Mouse (Mus musculus): ENCODE data around the gene Bzw2. TPM values are rescaled to one million over a fixed set of nuclear protein-coding genes. Genes with fewer than 3 reads are reported as not detected.

Bzw2 gene
- polyA plus RNA-seq, 1 experiment from 2014 or later: 225 TPM

DNA sequence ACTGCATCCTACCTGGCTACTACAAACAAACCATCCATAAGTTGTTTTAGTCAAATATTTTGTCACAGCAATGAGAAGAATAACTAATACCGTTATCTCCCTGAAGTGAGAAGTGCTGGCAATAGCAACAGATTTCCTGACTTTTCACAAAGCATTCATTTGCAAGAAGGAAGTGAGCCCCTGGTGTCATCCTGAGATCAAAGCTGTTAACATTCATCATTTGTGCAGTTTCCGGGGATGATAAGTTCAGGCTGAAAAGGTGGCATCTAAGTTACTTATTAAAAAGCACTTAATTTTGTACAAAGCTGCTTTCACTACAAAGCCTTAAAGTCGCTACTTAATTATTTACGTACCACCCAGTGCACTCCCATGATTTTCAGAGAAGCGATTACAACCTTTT is 85.0 kb downstream of the Bzw2 start:
- Histone ChIP-seq H3K4me3 (ENCODE audit: control insufficient read depth in 1 of 2, insufficient read depth in 1 of 2, low read depth in 1 of 2, low read length in 2 of 2) (no peak overlapping the region), H3K4me2 (ENCODE audit: low read length) (no peak overlapping the region), H3K27ac (replicated peaks in 1 of 2; ENCODE audit: control insufficient read depth in 1 of 2, insufficient read depth in 1 of 2, low read depth in 2 of 2, low read length in 2 of 2) (no peak overlapping the region), H3K36me3 (ENCODE audit: control insufficient read depth, insufficient read depth, low read length) (no peaks in the 10 kb centered on the region), H3K9me3 (ENCODE audit: control insufficient read depth, low read length) (no peaks in the 10 kb centered on the region), H3K4me1 (ENCODE audit: control insufficient read depth in 2 of 2, insufficient read depth in 2 of 2, low read length in 2 of 2) (peaks cover 0 to 7% of the 10 kb centered on the region in 2 experiments; a peak in 1 of 4 replicates), H3K9ac (ENCODE audit: low read length) (no peak overlapping the region), H3K27me3 (ENCODE audit: control insufficient read depth, insufficient read depth, low read length) (no peaks in the 10 kb centered on the region)
- ATAC-seq (ENCODE audit: insufficient number of reproducible peaks, insufficient read depth, low FRiP score, low read depth): no peak
- 36% methylated on average over 5 of the region's 5 CpGs for WGBS

DNA sequence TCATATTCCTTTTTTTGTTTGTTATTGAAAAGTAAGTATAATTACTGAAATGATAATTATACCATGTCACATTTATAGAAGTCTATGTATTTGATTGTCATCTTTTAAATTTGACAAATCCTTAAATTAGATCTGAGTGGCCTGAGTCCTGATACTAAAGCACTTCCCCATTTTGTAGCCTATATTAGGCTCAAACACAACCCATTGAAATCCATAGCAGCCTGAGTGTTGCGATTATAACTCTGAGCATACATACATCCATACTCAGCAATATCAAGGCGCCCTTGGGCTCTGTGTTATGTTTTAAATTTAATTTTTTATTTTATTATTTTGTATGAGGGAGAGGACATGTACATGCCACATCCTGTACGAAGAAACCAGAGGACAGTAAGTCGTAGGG is 87.6 kb downstream of the Bzw2 start:
- WGBS: 84% methylated on average over 4 of the region's 4 CpGs
- Histone ChIP-seq H3K27ac (replicated peaks in 1 of 2; ENCODE audit: control insufficient read depth in 1 of 2, insufficient read depth in 1 of 2, low read depth in 2 of 2, low read length in 2 of 2) (no peak overlapping the region), H3K4me1 (ENCODE audit: control insufficient read depth in 2 of 2, insufficient read depth in 2 of 2, low read length in 2 of 2) (peaks cover 0 to 7% of the 10 kb centered on the region in 2 experiments; a peak in 1 of 4 replicates), H3K9ac (ENCODE audit: low read length) (no peak overlapping the region), H3K36me3 (ENCODE audit: control insufficient read depth, insufficient read depth, low read length) (no peaks in the 10 kb centered on the region), H3K27me3 (ENCODE audit: control insufficient read depth, insufficient read depth, low read length) (no peaks in the 10 kb centered on the region), H3K9me3 (ENCODE audit: control insufficient read depth, low read length) (no peaks in the 10 kb centered on the region), H3K4me2 (ENCODE audit: low read length) (no peak overlapping the region), H3K4me3 (ENCODE audit: control insufficient read depth in 1 of 2, insufficient read depth in 1 of 2, low read depth in 1 of 2, low read length in 2 of 2) (no peak overlapping the region)
- no peak for ATAC-seq (ENCODE audit: insufficient number of reproducible peaks, insufficient read depth, low FRiP score, low read depth)

DNA sequence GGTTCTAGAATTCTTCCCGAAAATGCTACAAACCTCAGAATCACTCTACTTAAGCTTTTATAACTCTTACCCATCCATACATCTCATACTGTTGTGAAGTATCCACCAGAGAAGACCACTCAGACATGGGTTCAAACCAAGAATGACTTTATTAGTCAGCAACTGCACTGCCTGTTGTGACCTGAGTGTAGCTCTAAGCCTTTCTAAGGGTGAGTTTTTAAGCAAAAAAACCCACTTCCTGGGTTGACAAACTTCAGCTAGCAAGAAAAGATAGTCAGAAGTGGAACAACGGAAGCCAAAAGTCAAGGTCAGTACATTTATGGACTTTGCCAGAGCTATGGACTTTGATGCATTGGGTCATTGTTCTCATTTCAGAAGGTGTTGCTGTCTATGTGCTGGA is 90.3 kb downstream of the Bzw2 start:
- Histone ChIP-seq H3K4me3 (ENCODE audit: control insufficient read depth in 1 of 2, insufficient read depth in 1 of 2, low read depth in 1 of 2, low read length in 2 of 2) (no peak overlapping the region), H3K36me3 (ENCODE audit: control insufficient read depth, insufficient read depth, low read length) (no peaks in the 10 kb centered on the region), H3K27me3 (ENCODE audit: control insufficient read depth, insufficient read depth, low read length) (no peaks in the 10 kb centered on the region), H3K9me3 (ENCODE audit: control insufficient read depth, low read length) (0 out of 2 replicates have a peak, but pooled peaks cover 5% of the 10 kb centered on the region), H3K27ac (replicated peaks in 1 of 2; ENCODE audit: control insufficient read depth in 1 of 2, insufficient read depth in 1 of 2, low read depth in 2 of 2, low read length in 2 of 2) (no peak overlapping the region), H3K4me2 (ENCODE audit: low read length) (no peak overlapping the region), H3K9ac (ENCODE audit: low read length) (no peak overlapping the region), H3K4me1 (ENCODE audit: control insufficient read depth in 2 of 2, insufficient read depth in 2 of 2, low read length in 2 of 2) (peaks cover 0 to under 1% of the 10 kb centered on the region in 2 experiments; a peak in 1 of 4 replicates)
- 86% methylated on average over 2 of the region's 2 CpGs for WGBS
- no peak for ATAC-seq (ENCODE audit: insufficient number of reproducible peaks, insufficient read depth, low FRiP score, low read depth)

DNA sequence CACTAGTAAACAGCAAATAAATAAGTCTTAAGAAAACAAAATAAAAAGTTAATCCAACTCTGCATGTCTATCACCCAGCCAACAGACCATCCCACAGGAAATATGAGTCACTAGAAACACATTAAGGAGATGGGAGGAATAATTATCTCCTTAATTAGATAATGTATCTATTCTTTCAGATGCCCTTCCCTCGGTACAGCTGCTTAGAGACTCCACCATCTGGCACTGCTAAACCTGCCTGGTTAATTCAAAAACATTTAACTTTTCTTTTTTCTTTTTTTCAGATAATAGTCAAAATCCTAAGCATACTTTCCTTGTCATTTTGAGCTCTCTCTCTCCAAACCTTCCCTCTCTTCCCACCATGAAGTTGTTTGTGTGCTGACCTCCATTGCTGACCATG is 92.0 kb downstream of the Bzw2 start:
- no peak for ATAC-seq (ENCODE audit: insufficient number of reproducible peaks, insufficient read depth, low FRiP score, low read depth)
- Histone ChIP-seq H3K36me3 (ENCODE audit: control insufficient read depth, insufficient read depth, low read length) (no peaks in the 10 kb centered on the region), H3K27me3 (ENCODE audit: control insufficient read depth, insufficient read depth, low read length) (no peaks in the 10 kb centered on the region)

DNA sequence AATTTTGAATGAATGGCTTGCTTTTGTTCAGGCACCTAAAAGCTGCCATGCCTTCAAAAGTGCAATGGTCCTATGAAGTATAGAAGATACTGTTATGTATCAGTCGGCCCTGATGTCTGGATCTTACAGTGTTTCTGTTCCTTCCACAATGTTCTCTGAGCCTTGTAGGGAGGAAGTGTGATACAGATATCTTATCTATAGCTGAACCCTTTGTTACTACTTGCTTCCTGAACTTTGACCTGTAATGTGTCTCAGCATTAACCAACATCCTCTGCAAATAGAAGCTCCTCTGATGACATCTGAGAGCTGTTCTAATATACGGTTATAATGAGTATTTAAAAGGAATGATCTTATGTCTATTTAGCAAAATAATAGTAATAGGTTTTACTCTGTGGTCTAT is 100.2 kb downstream of the Bzw2 start:
- Histone ChIP-seq H3K9me3 (ENCODE audit: control insufficient read depth, low read length) (no peaks in the 10 kb centered on the region), H3K4me1 (ENCODE audit: control insufficient read depth in 2 of 2, insufficient read depth in 2 of 2, low read length in 2 of 2) (no peaks in the 10 kb centered on the region), H3K4me2 (ENCODE audit: low read length) (no peak overlapping the region), H3K27ac (replicated peaks in 1 of 2; ENCODE audit: control insufficient read depth in 1 of 2, insufficient read depth in 1 of 2, low read depth in 2 of 2, low read length in 2 of 2) (no peak overlapping the region), H3K4me3 (ENCODE audit: control insufficient read depth in 1 of 2, insufficient read depth in 1 of 2, low read depth in 1 of 2, low read length in 2 of 2) (no peak overlapping the region), H3K9ac (ENCODE audit: low read length) (no peak overlapping the region), H3K36me3 (ENCODE audit: control insufficient read depth, insufficient read depth, low read length) (no peaks in the 10 kb centered on the region), H3K27me3 (ENCODE audit: control insufficient read depth, insufficient read depth, low read length) (no peaks in the 10 kb centered on the region)
- 38% methylated on average over 2 of the region's 2 CpGs for WGBS
- ATAC-seq (ENCODE audit: insufficient number of reproducible peaks, insufficient read depth, low FRiP score, low read depth): no peak

More for the DNA sequence above, 92.0 kb downstream of the Bzw2 start:
- no peak overlapping the region for H3K27ac ChIP-seq (replicated peaks in 1 of 2; ENCODE audit: control insufficient read depth in 1 of 2, insufficient read depth in 1 of 2, low read depth in 2 of 2, low read length in 2 of 2)
- no peak overlapping the region for H3K4me3 ChIP-seq (ENCODE audit: control insufficient read depth in 1 of 2, insufficient read depth in 1 of 2, low read depth in 1 of 2, low read length in 2 of 2)
- H3K9me3 ChIP-seq (ENCODE audit: control insufficient read depth, low read length): 0 out of 2 replicates have a peak, but pooled peaks cover 5% of the 10 kb centered on the region
- 64% methylated on average over 1 of the region's 1 CpGs for WGBS
- no peaks in the 10 kb centered on the region for H3K4me1 ChIP-seq (ENCODE audit: control insufficient read depth in 2 of 2, insufficient read depth in 2 of 2, low read length in 2 of 2)
- no peak overlapping the region for H3K9ac ChIP-seq (ENCODE audit: low read length)
- H3K4me2 ChIP-seq (ENCODE audit: low read length): no peak overlapping the region

DNA sequence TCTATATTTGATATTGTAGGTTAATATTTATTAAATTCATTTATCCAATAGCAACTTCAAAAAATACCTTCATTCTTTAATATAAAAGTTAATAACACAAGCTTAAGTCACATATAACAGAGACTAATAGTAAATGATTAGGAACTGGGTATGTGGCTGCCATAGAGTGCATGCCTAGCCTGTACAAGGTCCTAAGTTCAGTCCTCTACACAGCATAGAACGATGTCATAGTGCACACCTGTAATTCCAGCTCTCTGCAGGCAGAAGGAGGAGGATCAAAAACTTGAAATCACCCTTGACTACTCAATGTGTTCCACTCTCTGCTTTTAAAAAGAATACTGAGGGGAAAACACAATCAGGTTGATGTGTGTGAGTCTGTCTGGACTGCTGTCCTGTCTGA is 107.6 kb downstream of the Bzw2 start:
- H3K9ac ChIP-seq (ENCODE audit: low read length): no peak overlapping the region
- peaks cover 0 to 5% of the 10 kb centered on the region in 2 experiments; a peak in 1 of 4 replicates for H3K4me1 ChIP-seq (ENCODE audit: control insufficient read depth in 2 of 2, insufficient read depth in 2 of 2, low read length in 2 of 2)
- H3K9me3 ChIP-seq (ENCODE audit: control insufficient read depth, low read length): no peaks in the 10 kb centered on the region
- 83% methylated on average over 1 of the region's 1 CpGs for WGBS
- H3K4me2 ChIP-seq (ENCODE audit: low read length): no peak overlapping the region
- H3K27ac ChIP-seq (replicated peaks in 1 of 2; ENCODE audit: control insufficient read depth in 1 of 2, insufficient read depth in 1 of 2, low read depth in 2 of 2, low read length in 2 of 2): no peak overlapping the region
- no peaks in the 10 kb centered on the region for H3K36me3 ChIP-seq (ENCODE audit: control insufficient read depth, insufficient read depth, low read length)
- ATAC-seq (ENCODE audit: insufficient number of reproducible peaks, insufficient read depth, low FRiP score, low read depth): no peak
- no peak overlapping the region for H3K4me3 ChIP-seq (ENCODE audit: control insufficient read depth in 1 of 2, insufficient read depth in 1 of 2, low read depth in 1 of 2, low read length in 2 of 2)
- H3K27me3 ChIP-seq (ENCODE audit: control insufficient read depth, insufficient read depth, low read length): no peaks in the 10 kb centered on the region

DNA sequence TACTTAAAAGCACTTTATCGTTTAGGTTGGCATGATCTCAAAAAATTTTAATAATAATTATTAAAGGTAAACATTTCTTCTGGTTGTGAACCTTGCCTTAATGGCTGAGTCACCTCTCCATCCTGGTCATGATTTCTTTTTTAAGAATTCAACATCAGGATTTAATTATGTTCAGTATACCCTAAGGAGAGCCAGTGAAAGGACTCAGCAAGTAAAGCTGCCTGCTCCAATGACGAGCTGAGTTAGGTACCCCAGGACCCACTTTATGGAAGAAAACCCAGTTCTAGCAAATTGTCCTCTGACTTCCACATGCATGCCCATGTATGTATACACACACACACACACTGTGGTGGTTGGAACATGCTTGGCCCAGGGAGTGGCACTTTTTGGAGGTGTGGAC is 110.3 kb downstream of the Bzw2 start:
- Histone ChIP-seq H3K4me2 (ENCODE audit: low read length) (no peak overlapping the region), H3K4me1 (ENCODE audit: control insufficient read depth in 2 of 2, insufficient read depth in 2 of 2, low read length in 2 of 2) (peaks cover 0 to 5% of the 10 kb centered on the region in 2 experiments; a peak in 2 of 4 replicates), H3K36me3 (ENCODE audit: control insufficient read depth, insufficient read depth, low read length) (no peaks in the 10 kb centered on the region), H3K9me3 (ENCODE audit: control insufficient read depth, low read length) (no peaks in the 10 kb centered on the region), H3K27me3 (ENCODE audit: control insufficient read depth, insufficient read depth, low read length) (no peaks in the 10 kb centered on the region), H3K4me3 (ENCODE audit: control insufficient read depth in 1 of 2, insufficient read depth in 1 of 2, low read depth in 1 of 2, low read length in 2 of 2) (no peak overlapping the region), H3K27ac (replicated peaks in 1 of 2; ENCODE audit: control insufficient read depth in 1 of 2, insufficient read depth in 1 of 2, low read depth in 2 of 2, low read length in 2 of 2) (no peak overlapping the region), H3K9ac (ENCODE audit: low read length) (no peak overlapping the region)
- no peak for ATAC-seq (ENCODE audit: insufficient number of reproducible peaks, insufficient read depth, low FRiP score, low read depth)
- WGBS: 89% methylated on average over 2 of the region's 2 CpGs

DNA sequence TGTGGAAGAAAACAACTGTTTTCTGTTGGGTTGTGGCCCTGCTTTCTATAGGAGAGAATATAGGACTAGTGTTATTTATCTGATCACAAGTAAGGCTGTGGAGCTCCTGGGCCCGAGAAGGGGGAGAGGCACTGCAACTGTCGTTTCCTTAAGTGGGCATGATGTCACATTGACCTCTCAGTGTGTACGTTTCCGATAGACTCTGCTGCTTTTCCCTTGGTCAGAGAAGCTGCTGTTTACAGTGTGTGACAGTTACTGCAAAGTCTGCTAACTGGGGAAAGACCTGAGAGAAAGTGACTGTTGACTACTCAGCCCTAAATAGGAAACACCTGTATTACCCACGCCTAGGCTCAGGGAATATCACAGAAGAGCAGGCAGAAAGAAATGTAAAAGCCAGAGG is 111.7 kb downstream of the Bzw2 start:
- Histone ChIP-seq H3K36me3 (ENCODE audit: control insufficient read depth, insufficient read depth, low read length) (no peaks in the 10 kb centered on the region), H3K4me2 (ENCODE audit: low read length) (no peak overlapping the region), H3K9me3 (ENCODE audit: control insufficient read depth, low read length) (no peaks in the 10 kb centered on the region), H3K27ac (replicated peaks in 1 of 2; ENCODE audit: control insufficient read depth in 1 of 2, insufficient read depth in 1 of 2, low read depth in 2 of 2, low read length in 2 of 2) (no peak overlapping the region), H3K4me1 (ENCODE audit: control insufficient read depth in 2 of 2, insufficient read depth in 2 of 2, low read length in 2 of 2) (peaks cover 0 to 7% of the 10 kb centered on the region in 2 experiments; a peak in 3 of 4 replicates), H3K4me3 (ENCODE audit: control insufficient read depth in 1 of 2, insufficient read depth in 1 of 2, low read depth in 1 of 2, low read length in 2 of 2) (no peak overlapping the region), H3K27me3 (ENCODE audit: control insufficient read depth, insufficient read depth, low read length) (no peaks in the 10 kb centered on the region), H3K9ac (ENCODE audit: low read length) (no peak overlapping the region)
- ATAC-seq (ENCODE audit: insufficient number of reproducible peaks, insufficient read depth, low FRiP score, low read depth): no peak
- 19% methylated on average over 5 of the region's 5 CpGs for WGBS

Data from heart, embryonic 14.5 days (tissue).